Mouse (Mus musculus) myocyte (in vitro differentiated cells): ENCODE measurements around the gene Enah.

Experiments used
- CEBPB ChIP-seq: IDR thresholded peaks from 2 replicates; pipeline ENCODE4 v1.6.1; 2011; ENCODE audit warnings: mild to moderate bottlenecking, moderate library complexity; ENCODE audit not compliant: poor library complexity, insufficient read depth, severe bottlenecking
- E2F4 ChIP-seq: IDR thresholded peaks from one replicate; pipeline ENCODE4 v1.6.1; 2011; ENCODE audit warnings: mild to moderate bottlenecking, control low read depth, moderate library complexity; ENCODE audit not compliant: insufficient read depth
- MAX ChIP-seq: IDR thresholded peaks from one replicate; pipeline ENCODE4 v1.6.1; 2011; ENCODE audit warnings: low read depth, mild to moderate bottlenecking, control low read depth
- MYOD1 ChIP-seq, 3 experiments: IDR thresholded peaks; one replicate each; pipeline ENCODE4 v1.6.1; 2011; ENCODE audit warnings: control low read depth in 2 of 3, low read depth in 2 of 3, mild to moderate bottlenecking in 2 of 3, moderate library complexity in 1 of 3; ENCODE audit not compliant: insufficient read length in 2 of 3, control insufficient read depth in 1 of 3
- MYOG ChIP-seq, 3 experiments: IDR thresholded peaks; one replicate each; pipeline ENCODE4 v1.6.1; 2011; ENCODE audit warnings: control low read depth in 2 of 3, low read depth in 2 of 3, mild to moderate bottlenecking in 2 of 3; ENCODE audit not compliant: insufficient read length in 2 of 3, control insufficient read depth in 1 of 3, insufficient read depth in 1 of 3
- POLR2A ChIP-seq: IDR thresholded peaks from one replicate; pipeline ENCODE4 v1.6.1; 2011; ENCODE audit warnings: low read depth, mild to moderate bottlenecking, control low read depth, moderate library complexity; ENCODE audit not compliant: insufficient read length
- POLR2AphosphoS2 ChIP-seq: IDR thresholded peaks from one replicate; pipeline ENCODE4 v1.6.1; 2011; ENCODE audit warnings: low read depth, control low read depth; ENCODE audit not compliant: insufficient read length
- REST ChIP-seq: IDR thresholded peaks from one replicate; pipeline ENCODE4 v1.6.1; 2011; ENCODE audit warnings: mild to moderate bottlenecking, control low read depth, moderate library complexity; ENCODE audit not compliant: insufficient read depth, insufficient read length
- SRF ChIP-seq: IDR thresholded peaks from one replicate; pipeline ENCODE4 v1.6.1; 2011; ENCODE audit warnings: low read depth; ENCODE audit not compliant: control insufficient read depth, insufficient read length

DNA sequence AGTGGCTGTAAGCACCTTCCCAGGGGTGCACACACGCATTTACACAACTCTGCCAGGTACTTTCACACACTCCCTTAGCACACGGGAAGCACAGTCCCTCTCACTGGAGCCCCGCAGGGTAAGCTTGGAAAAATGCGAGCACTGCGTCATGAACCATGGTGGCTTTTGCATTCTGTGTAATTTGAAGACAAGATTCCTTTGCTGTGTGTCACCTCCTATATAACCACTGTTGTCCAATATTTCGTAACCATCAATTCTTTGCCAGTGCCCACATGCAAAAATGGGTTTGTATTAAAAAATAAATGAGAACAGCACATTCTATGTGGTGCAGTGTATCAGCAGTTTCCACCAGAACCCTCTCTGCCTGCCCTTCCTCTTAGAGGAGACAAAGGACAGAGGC, 38.2 kb upstream of the Enah start:
- no peak for TF ChIP-seq POLR2A
- no peak for TF ChIP-seq E2F4
- no peak for TF ChIP-seq MYOG (IDR thresholded peaks at IDR 0.05; ENCODE audit: control insufficient read depth in 1 of 3, insufficient read depth in 1 of 3, insufficient read length in 2 of 3, low read depth in 2 of 3)
- no peak for TF ChIP-seq POLR2AphosphoS2
- TF ChIP-seq REST = no peak
- peak; percentile 18 for TF ChIP-seq MAX
- peak; percentile 94 for TF ChIP-seq CEBPB
- TF ChIP-seq MYOD1 (IDR thresholded peaks at IDR 0.05; ENCODE audit: control insufficient read depth in 1 of 3, insufficient read length in 2 of 3, low read depth in 2 of 3) = peak in 1 of 3 experiments; percentile 1
- no peak for TF ChIP-seq SRF
